Mouse (Mus musculus): ENCODE measurements around the gene Gp1bb.

Gene Gp1bb

GRCm38 (mm10) chr16:18604267-18604701 lies 17.9 kb downstream of the Gp1bb start:
- DNase-seq (ENCODE audit: low spot score in 2 of 2), result no peak

DNA sequence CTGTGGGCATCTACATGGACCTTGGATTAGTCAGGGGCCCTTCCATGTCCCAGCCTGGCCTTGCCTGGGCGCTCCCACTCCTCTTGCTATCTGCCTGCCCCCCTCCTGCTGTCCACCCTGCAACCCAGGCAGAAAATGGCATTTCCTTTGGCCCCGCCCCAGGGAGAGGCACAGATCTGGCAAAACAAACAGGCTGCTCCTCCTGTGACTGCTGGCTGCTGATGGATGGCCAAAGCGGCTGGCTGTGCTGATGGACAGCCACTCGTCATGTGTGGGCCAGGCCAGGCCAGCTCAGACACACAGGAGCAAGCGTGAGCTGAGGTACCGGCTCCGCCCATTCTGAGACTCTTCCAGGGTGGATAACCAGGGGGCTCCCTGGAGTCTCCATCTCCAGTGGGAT lies 20.8 kb downstream of the Gp1bb start:
- DNase-seq (ENCODE audit: low spot score in 2 of 2), result no peak

- DNase-seq (ENCODE audit: low spot score in 2 of 2), result no peak
Measured at GRCm38 (mm10) chr16:18598006-18598405, 24.2 kb downstream of the Gp1bb start.

DNA sequence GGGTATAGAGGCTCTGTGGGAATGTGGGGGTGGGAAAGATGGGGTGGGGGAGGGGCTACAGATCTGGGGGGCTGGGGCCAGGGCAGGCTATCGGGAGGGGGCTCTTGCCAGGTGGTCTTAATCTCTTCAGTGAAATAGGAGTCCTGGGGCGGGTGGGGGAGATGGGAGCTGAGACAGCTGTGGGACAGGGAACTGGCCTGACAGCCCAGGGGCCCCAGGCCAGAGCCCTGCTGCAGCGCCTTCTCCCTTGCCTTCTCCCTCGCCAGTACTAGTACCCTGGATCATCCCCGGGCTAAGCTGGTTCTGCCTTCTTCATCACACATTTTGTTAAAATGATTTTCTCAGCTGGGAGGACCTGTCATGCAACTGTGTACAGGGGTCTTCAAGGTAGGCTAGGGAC lies 25.9 kb downstream of the Gp1bb start:
- DNase-seq (ENCODE audit: low spot score in 2 of 2), result no peak

GRCm38 (mm10) chr16:18593930-18594329 lies 28.3 kb downstream of the Gp1bb start:
- DNase-seq (ENCODE audit: low spot score in 2 of 2), result no peak

- no peak for DNase-seq (ENCODE audit: low spot score in 2 of 2)
Measured at GRCm38 (mm10) chr16:18591047-18592018, 30.9 kb downstream of the Gp1bb start.

GRCm38 (mm10) chr16:18589804-18590790 lies 32.1 kb downstream of the Gp1bb start, which contains the start of gene Tbx1:
Tbx1 (minus strand) TSS chr16:18590671.
- DNase-seq (ENCODE audit: low spot score in 2 of 2), result no peak

DNA sequence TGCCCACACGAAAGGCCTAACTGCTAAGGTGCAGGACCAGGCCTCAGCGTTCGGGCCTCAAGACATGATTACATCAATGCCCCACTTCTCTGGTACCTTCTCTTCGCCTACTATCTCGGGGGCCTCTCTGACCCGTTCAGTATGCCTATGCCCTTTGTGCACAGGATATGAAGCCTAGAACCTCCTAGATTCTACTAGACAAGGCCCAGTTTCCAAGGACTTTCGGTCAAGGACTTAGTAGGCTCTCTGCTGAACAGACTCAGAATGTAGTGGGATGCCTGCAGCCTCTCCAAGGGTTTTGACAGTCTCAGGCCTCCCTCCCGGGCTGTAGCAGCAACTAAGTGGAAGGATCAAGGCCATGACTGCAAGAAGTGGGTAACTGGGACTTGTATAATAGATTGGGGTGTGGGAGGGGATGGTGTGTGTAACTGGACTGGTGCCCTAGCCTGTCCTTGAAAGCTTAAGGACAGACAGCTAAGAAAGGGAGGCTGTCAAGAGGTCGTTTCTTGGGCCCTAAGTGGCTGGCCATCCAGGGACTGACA lies 33.1 kb downstream of the Gp1bb start:
- DNase-seq (ENCODE audit: low spot score in 2 of 2), result no peak

- DNase-seq (ENCODE audit: low spot score in 2 of 2), result no peak
Measured at GRCm38 (mm10) chr16:18588738-18589055, 33.5 kb downstream of the Gp1bb start.

- no peak for DNase-seq (ENCODE audit: low spot score in 2 of 2)
Measured at GRCm38 (mm10) chr16:18587847-18588737, 34.1 kb downstream of the Gp1bb start.

DNA sequence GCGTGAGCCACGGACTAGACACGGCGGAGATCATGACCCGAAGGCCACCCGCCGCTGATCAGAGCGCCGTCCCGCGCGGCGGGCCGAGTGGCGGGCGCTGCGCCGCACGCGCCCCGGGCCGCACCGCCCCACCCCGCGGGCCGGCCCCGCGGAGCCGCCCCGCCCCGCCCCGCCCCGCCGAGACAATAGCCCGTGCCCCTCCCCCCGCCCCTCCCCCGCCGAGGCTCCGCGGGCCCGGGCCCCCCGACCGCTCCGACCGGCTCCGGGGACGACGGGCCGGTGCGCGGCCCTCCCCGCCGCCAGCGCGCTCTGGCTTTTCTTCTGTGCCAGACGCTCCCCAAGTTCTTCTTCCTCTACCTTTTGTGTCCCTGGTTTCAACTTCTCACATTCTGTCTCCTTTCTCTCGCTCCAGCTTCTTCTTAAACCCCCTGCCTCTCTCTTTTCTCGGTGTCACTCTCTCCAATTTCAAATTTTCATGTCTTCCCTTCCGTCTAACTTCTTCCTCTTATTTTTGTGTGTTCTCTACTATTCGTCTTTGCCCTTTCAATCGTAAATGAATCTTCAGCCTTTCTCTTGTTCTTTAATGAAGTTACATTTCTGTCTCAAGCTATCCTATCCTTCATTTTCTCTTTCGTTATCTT lies 35.2 kb downstream of the Gp1bb start:
- no peak for DNase-seq (ENCODE audit: low spot score in 2 of 2)

DNA sequence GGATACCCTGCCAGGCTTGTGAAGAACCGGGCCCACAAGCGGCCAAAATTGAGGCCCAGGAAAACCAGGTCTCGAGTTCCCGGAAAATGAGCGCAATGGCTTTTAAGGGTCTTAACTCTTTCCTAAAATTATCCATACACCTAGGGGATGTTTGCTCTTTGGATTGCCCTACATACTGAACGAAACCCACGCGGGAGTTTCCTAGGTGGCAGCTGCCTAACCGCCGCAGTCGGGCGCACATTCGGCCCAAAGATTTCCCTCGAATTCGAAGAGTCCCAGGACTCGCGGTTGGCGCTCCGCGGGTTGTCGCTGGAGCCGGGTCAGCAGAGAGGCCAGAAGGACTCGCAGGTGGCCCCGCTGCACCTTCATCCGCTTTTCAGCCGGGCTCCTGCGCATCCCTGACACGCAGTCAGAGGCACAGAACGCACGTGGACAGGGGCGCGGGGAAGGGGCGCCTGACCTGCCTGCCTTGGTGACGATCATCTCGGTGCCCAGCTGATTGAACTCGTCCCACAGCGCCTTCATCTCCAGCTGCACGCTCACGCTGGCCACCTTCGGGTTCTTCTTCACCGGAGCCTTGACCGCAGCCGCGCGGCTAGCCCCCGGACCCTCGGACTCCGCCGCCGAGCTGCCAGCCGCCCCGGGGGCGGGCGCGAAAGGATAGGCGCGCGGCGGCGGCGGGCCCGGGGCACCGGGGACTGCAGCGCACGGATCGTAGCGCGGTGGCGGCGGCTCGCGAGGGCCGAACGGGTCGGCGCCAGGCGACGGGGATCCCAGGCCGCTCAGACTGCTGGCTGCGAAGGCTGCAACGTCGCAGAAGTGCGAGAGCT lies 35.9 kb downstream of the Gp1bb start:
- no peak for DNase-seq (ENCODE audit: low spot score in 2 of 2)

GRCm38 (mm10) chr16:18585676-18586075 lies 36.5 kb downstream of the Gp1bb start:
- DNase-seq (ENCODE audit: low spot score in 2 of 2), result no peak

DNA sequence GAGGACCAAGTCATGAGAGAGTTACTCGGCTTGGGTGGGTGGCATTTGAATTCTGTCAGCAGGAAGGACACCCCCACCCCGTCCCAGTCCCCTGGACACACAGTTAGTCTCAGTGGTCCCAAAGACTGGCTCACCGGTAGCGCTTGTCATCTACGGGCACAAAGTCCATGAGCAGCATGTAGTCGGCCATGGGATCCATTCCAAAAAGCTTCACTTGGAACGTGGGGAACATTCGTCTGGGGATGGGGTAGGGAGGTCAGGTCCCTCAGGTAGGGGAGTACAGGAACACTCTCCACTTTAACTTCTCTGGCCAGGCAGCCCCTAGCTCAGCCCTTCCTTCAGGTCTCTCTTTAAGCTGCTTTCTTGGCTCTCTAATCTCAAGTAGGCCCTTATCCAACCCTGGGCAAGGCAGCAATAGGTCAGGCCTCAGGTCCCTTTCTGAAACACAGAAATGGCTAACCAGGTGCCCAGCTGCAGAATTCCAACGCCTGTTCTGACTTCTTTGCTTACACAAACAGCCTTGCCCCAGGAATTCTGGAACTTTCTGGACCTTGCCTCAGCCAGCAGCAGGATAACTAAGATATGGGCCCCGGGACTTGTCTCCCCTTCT lies 37.2 kb downstream of the Gp1bb start:
- no peak for DNase-seq (ENCODE audit: low spot score in 2 of 2)

GRCm38 (mm10) chr16:18583673-18584357 lies 38.4 kb downstream of the Gp1bb start:
- DNase-seq (ENCODE audit: low spot score in 2 of 2), result no peak

DNA sequence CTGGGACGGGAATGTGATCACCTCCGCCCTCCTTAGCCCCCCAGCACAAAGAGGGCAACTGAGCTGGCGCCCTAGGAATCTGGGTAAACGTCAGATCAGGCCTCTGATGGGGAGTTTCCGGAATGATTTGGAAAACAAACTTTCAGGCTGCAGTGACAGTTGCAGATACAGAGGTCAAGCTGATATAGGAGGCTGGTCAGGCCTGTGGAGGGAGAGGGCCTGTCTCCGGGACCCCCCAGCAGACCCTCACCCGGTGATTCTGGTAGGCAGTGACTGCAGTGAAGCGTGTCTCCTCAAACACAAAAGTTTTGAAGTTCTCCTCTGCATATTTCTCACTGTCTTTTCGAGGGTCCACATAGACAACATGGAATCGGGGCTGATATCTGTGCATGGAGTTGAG lies 39.0 kb downstream of the Gp1bb start:
- no peak for DNase-seq (ENCODE audit: low spot score in 2 of 2)

- DNase-seq (ENCODE audit: low spot score in 2 of 2), result no peak
Measured at GRCm38 (mm10) chr16:18582426-18583148, 39.6 kb downstream of the Gp1bb start.
